Mouse (Mus musculus): ENCODE measurements around the gene Btaf1. TPM values are rescaled to one million over a fixed set of nuclear protein-coding genes. Genes with fewer than 3 reads are reported as not detected.

Gene Btaf1
- polyA plus RNA-seq, 1 experiment from 2014 or later: 11.4 TPM

DNA sequence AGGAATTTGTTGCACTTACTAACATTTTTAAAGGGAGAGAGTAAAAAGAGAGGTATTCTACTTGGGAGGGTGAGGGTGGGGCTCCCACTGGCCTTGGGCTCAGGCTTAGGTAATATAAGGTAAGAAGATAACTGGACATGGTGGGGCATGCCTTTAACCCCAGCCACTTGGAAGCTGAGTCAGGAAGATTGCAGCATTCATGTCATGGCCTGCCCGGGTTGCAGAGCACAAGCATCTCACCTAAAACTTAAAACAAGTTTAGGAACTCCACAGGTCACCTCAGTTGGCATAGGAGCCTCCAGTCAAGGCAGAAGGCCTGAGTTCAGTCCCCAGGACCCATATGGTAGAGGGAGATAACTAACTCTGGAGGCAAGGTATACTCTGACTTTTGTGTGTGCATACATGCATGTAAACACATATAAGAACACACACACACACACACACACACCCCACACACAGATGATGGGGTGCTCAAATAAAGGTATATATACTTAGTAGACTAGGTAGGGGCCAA is 8.9 kb upstream of the Btaf1 start:
- no peaks in the 10 kb centered on the region for H3K27me3 ChIP-seq (replicated peaks; ENCODE audit: control insufficient read depth, insufficient read depth, low read length)
- H3K36me3 ChIP-seq (ENCODE audit: control insufficient read depth, insufficient read depth, low read length): no peaks in the 10 kb centered on the region
- ATAC-seq (no peak), DNase-seq (ENCODE audit: low spot score) (no peak)
- peak overlapping the region; percentile 14; the same call in 1 of the 2 replicates for H3K4me2 ChIP-seq (ENCODE audit: low read length)
- H3K27ac ChIP-seq (ENCODE audit: low read depth, low read length): no peak overlapping the region
- 86% methylated on average over 1 of the region's 1 CpGs for WGBS
- H3K9ac ChIP-seq (ENCODE audit: low read length): no peak overlapping the region
- H3K4me3 ChIP-seq (ENCODE audit: low read depth, low read length): no peak overlapping the region
- peaks cover 10% of the 10 kb centered on the region; the same call in 1 of the 2 replicates for H3K4me1 ChIP-seq (ENCODE audit: control insufficient read depth, insufficient read depth, low read length)
- H3K9me3 ChIP-seq (replicated peaks; ENCODE audit: control insufficient read depth, low read length): no peaks in the 10 kb centered on the region

DNA sequence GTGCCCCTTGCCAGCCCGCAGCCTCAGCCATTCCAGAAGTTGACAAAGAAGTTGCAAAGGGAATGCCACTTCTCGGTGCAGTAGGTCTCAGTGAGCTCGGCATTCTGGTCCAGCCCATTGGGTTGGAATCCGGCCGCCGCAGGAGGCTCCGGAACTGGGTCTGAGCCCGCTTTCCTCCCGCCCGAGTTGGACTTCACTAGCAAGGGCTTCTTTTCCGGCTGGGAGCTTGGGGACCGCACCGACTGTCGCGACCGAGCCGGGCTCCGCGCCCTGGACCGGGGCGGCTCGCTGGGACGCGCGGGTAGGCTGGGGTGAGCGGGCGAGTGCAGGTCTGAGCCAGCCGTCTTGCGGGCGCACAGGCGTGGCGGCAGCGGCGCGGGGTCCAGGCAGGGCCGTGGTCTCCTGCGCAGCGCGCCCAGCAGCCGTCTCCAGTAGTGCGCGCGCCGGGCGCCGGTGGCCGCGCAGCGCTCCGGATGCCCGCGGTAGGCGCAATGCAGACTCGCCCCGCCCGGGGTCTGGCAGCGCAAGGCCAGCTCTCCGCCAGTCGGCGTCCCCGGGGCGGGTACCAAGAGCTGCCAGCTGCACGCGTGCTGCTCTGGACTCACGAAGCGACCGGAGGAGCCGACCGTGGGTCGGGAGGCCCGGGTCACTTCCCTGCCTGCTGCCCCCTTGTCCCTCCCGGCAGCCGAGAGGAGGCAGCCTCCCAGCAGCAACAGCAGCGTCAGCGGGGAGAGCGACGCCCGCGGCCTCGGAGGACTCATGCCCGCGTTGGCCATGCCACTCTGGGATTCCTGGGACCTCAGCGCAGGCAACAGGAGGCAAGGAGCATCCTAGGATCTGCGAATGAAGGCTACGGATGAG is 7.2 kb upstream of the Btaf1 start:
- Histone ChIP-seq H3K4me3 (ENCODE audit: low read depth, low read length) (peak overlapping the region; percentile 88), H3K4me2 (ENCODE audit: low read length) (peak overlapping the region; percentile 85), H3K27me3 (replicated peaks; ENCODE audit: control insufficient read depth, insufficient read depth, low read length) (no peaks in the 10 kb centered on the region), H3K4me1 (ENCODE audit: control insufficient read depth, insufficient read depth, low read length) (peaks cover 10% of the 10 kb centered on the region; the same call in 1 of the 2 replicates), H3K27ac (ENCODE audit: low read depth, low read length) (peak overlapping the region; percentile 88), H3K36me3 (ENCODE audit: control insufficient read depth, insufficient read depth, low read length) (no peaks in the 10 kb centered on the region), H3K9me3 (replicated peaks; ENCODE audit: control insufficient read depth, low read length) (no peaks in the 10 kb centered on the region), H3K9ac (ENCODE audit: low read length) (peak overlapping the region; percentile 93)
- ATAC-seq (peak; percentile 92), DNase-seq (ENCODE audit: low spot score) (peak; percentile 87)
- WGBS: under 1% methylated on average over 77 of the region's 85 CpGs

DNA sequence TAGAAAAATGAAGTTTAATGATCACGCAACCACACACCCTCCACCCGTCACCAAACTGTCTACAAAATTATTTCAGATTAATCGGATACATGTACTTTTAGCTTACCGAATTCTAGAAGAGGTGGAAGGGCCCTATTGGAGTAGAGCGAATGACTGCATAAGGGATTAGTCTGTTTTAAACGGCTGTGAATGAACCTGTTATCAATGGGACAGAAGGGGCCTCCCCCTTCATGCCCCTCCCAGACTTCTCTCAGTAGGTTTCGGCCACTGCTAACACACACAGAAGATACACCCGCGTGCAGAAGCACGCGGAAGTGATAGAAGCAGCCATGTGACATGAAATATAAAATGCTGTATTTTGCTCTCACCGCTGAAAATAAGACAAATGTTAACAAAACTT is 6.4 kb upstream of the Btaf1 start, which contains the start of gene Fgfbp3:
TSS of gene Fgfbp3 (minus strand) at position 150 of the 400 bp plus-strand sequence.
- Histone ChIP-seq H3K27ac (ENCODE audit: low read depth, low read length) (peak within 1 kb of the TSS; percentile 88), H3K4me2 (ENCODE audit: low read length) (peak within 1 kb of the TSS; percentile 85), H3K36me3 (ENCODE audit: control insufficient read depth, insufficient read depth, low read length) (no peaks in the 10 kb centered on the region), H3K4me3 (ENCODE audit: low read depth, low read length) (peak within 1 kb of the TSS; percentile 88), H3K9ac (ENCODE audit: low read length) (peak within 1 kb of the TSS; percentile 93), H3K9me3 (replicated peaks; ENCODE audit: control insufficient read depth, low read length) (no peaks in the 10 kb centered on the region), H3K4me1 (ENCODE audit: control insufficient read depth, insufficient read depth, low read length) (peaks cover 10% of the 10 kb centered on the region; the same call in 1 of the 2 replicates), H3K27me3 (replicated peaks; ENCODE audit: control insufficient read depth, insufficient read depth, low read length) (no peaks in the 10 kb centered on the region)
- ATAC-seq: peak; percentile 22; the same call in 1 of the 2 replicates
- 2% methylated on average over 12 of the region's 12 CpGs for WGBS
- DNase-seq (ENCODE audit: low spot score): peak; percentile 51

GRCm38 (mm10) chr19:36922015-36922414 is 3.9 kb upstream of the Btaf1 start:
- H3K9me3 ChIP-seq (replicated peaks; ENCODE audit: control insufficient read depth, low read length): no peaks in the 10 kb centered on the region
- H3K27me3 ChIP-seq (replicated peaks; ENCODE audit: control insufficient read depth, insufficient read depth, low read length): no peaks in the 10 kb centered on the region
- no peak for ATAC-seq
- no peak overlapping the region for H3K4me2 ChIP-seq (ENCODE audit: low read length)
- no peaks in the 10 kb centered on the region for H3K36me3 ChIP-seq (ENCODE audit: control insufficient read depth, insufficient read depth, low read length)
- no peak overlapping the region for H3K9ac ChIP-seq (ENCODE audit: low read length)
- 39% methylated on average over 2 of the region's 2 CpGs for WGBS
- no peak overlapping the region for H3K4me3 ChIP-seq (ENCODE audit: low read depth, low read length)
- DNase-seq (ENCODE audit: low spot score): peak; percentile 87
- H3K27ac ChIP-seq (ENCODE audit: low read depth, low read length): no peak overlapping the region
- H3K4me1 ChIP-seq (ENCODE audit: control insufficient read depth, insufficient read depth, low read length): peaks cover 13% of the 10 kb centered on the region

DNA sequence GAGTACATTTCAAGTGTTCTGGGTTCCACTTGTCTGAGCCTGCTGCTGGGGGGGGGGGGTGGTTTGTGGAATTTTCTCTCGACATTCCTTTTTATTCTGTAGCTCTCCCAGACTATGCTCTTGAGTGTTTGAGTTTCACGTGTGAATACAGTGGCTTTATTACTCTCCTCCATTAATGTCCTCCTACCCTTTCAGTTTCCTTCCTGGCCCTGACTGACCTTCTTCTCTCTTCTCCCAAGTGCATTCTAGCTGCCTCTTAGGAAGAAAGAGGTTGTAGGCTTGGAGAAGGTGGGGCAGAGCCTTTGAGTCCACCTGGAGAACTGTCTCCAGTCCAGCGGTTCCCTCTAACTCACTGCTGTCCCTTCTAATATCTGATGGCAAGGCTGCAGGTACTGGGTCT is 2.9 kb upstream of the Btaf1 start:
- H3K27ac ChIP-seq (ENCODE audit: low read depth, low read length): no peak overlapping the region
- H3K9ac ChIP-seq (ENCODE audit: low read length): no peak overlapping the region
- H3K36me3 ChIP-seq (ENCODE audit: control insufficient read depth, insufficient read depth, low read length): no peaks in the 10 kb centered on the region
- no peak overlapping the region for H3K4me2 ChIP-seq (ENCODE audit: low read length)
- DNase-seq (ENCODE audit: low spot score) (no peak), ATAC-seq (no peak)
- H3K27me3 ChIP-seq (replicated peaks; ENCODE audit: control insufficient read depth, insufficient read depth, low read length): no peaks in the 10 kb centered on the region
- H3K4me3 ChIP-seq (ENCODE audit: low read depth, low read length): no peak overlapping the region
- WGBS: 59% methylated on average over 3 of the region's 3 CpGs
- no peaks in the 10 kb centered on the region for H3K9me3 ChIP-seq (replicated peaks; ENCODE audit: control insufficient read depth, low read length)
- peaks cover 15% of the 10 kb centered on the region for H3K4me1 ChIP-seq (ENCODE audit: control insufficient read depth, insufficient read depth, low read length)

DNA sequence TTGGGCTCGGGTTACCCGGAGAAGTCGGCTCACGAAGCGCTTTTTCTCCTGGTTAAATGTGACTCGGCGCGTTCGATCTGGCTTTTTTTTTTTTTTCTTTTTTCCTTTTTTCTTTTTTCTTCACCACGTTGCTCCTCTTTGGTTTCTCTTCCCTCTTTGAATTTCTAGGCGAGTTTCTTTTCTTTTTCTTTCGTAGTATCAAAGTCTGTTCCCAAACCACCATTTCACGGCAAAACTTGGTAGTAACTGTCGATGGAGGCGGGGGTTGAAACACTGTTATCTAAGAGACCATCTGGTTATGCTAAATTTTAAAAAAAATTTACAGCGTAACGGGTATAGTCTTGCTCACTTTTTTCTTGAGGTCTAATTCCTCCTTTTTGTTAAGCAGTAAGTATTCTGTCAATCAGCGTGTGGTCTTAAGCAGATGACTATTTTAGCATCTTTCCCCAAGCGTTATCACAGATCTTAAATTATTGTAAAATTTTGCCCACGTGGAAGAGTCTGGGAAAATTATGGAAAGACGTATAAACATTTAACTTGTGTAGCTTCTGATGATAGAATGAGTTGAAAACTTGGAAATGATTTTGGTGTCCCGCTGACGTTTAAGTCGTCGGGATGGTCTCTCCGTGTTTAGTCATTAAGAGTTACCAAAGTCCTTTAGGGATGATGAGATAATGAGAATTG is 816 bp downstream of the Btaf1 start:
- peak overlapping the region; percentile 88 for H3K27ac ChIP-seq (ENCODE audit: low read depth, low read length)
- peak overlapping the region; percentile 90 for H3K4me3 ChIP-seq (ENCODE audit: low read depth, low read length)
- 1% methylated on average over 26 of the region's 26 CpGs for WGBS
- H3K36me3 ChIP-seq (ENCODE audit: control insufficient read depth, insufficient read depth, low read length): no peaks in the 10 kb centered on the region
- no peak for ATAC-seq
- peak overlapping the region; percentile 91 for H3K4me2 ChIP-seq (ENCODE audit: low read length)
- no peaks in the 10 kb centered on the region for H3K9me3 ChIP-seq (replicated peaks; ENCODE audit: control insufficient read depth, low read length)
- H3K27me3 ChIP-seq (replicated peaks; ENCODE audit: control insufficient read depth, insufficient read depth, low read length): no peaks in the 10 kb centered on the region
- peak overlapping the region; percentile 91 for H3K9ac ChIP-seq (ENCODE audit: low read length)
- H3K4me1 ChIP-seq (ENCODE audit: control insufficient read depth, insufficient read depth, low read length): peaks cover 10% of the 10 kb centered on the region
- no peak for DNase-seq (ENCODE audit: low spot score)

DNA sequence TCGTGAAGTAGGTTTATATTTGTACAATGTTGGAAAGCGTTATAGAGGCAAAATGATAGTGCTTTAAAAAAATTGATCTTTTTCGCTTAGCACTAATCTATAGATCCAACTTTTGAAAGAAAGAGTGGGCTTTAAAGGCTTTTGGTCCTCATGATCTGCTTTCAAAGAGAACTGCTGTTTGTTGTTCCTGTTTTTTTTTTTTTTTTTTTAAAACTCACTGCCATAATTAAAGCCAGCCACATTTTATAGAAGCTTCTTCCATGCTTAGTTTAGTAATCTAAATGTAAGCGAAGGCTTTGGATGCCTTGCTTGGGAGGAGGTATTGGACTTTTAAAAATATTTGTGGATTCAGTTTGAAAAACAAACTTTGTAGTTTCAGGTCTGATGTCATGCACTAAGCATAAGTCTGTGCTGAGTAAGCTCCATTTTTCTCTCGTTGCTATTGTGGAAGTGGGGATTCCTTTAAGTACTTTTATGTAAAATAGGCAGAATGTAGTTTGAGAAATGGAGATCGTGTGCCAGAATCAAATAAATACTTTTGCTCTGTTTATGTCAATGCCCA is 2.0 kb downstream of the Btaf1 start:
- Histone ChIP-seq H3K4me1 (ENCODE audit: control insufficient read depth, insufficient read depth, low read length) (peaks cover 10% of the 10 kb centered on the region), H3K9me3 (replicated peaks; ENCODE audit: control insufficient read depth, low read length) (no peaks in the 10 kb centered on the region), H3K27ac (ENCODE audit: low read depth, low read length) (no peak overlapping the region), H3K27me3 (replicated peaks; ENCODE audit: control insufficient read depth, insufficient read depth, low read length) (no peaks in the 10 kb centered on the region), H3K36me3 (ENCODE audit: control insufficient read depth, insufficient read depth, low read length) (no peaks in the 10 kb centered on the region), H3K9ac (ENCODE audit: low read length) (no peak overlapping the region), H3K4me2 (ENCODE audit: low read length) (no peak overlapping the region), H3K4me3 (ENCODE audit: low read depth, low read length) (no peak overlapping the region)
- DNase-seq (ENCODE audit: low spot score) (no peak), ATAC-seq (no peak)
- 80% methylated on average over 6 of the region's 6 CpGs for WGBS

DNA sequence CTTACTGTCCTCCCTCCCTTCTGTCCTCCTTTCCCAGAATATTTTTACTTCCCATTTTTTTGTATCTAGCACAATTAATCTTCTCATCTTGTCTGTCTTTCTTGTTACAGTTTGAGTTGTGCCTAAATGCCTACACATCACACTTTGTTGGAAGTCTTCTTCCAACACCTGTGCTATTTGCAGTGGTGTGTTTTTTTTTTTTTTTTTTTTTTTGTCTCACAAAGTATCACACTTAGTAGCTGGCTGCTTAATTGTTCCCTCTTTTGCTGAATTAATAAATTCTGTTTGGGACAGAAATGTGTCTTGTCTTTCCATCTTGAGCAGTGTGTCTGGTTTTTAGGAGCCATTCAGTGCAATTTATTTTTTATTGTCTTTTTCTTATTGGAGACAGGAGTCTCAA is 3.9 kb downstream of the Btaf1 start:
- no peaks in the 10 kb centered on the region for H3K36me3 ChIP-seq (ENCODE audit: control insufficient read depth, insufficient read depth, low read length)
- no peak overlapping the region for H3K27ac ChIP-seq (ENCODE audit: low read depth, low read length)
- H3K4me2 ChIP-seq (ENCODE audit: low read length): no peak overlapping the region
- no peaks in the 10 kb centered on the region for H3K27me3 ChIP-seq (replicated peaks; ENCODE audit: control insufficient read depth, insufficient read depth, low read length)
- H3K4me3 ChIP-seq (ENCODE audit: low read depth, low read length): no peak overlapping the region
- no peaks in the 10 kb centered on the region for H3K9me3 ChIP-seq (replicated peaks; ENCODE audit: control insufficient read depth, low read length)
- no peak overlapping the region for H3K9ac ChIP-seq (ENCODE audit: low read length)
- ATAC-seq (no peak), DNase-seq (ENCODE audit: low spot score) (no peak)
- peaks cover 10% of the 10 kb centered on the region for H3K4me1 ChIP-seq (ENCODE audit: control insufficient read depth, insufficient read depth, low read length)
